Mouse (Mus musculus) megakaryocyte, embryonic 14.5 days (primary cell): ENCODE measurements around the gene Olfr922.

Experiments used
- FLI1 ChIP-seq: IDR thresholded peaks from 2 replicates; pipeline ENCODE4 v1.6.1; 2012; ENCODE audit warnings: low read length, inconsistent platforms, mixed read lengths
- GATA1 ChIP-seq: IDR thresholded peaks from 3 replicates; pipeline ENCODE4 v1.6.1; 2012; ENCODE audit warnings: mixed read lengths, low read length, inconsistent platforms, borderline replicate concordance

DNA sequence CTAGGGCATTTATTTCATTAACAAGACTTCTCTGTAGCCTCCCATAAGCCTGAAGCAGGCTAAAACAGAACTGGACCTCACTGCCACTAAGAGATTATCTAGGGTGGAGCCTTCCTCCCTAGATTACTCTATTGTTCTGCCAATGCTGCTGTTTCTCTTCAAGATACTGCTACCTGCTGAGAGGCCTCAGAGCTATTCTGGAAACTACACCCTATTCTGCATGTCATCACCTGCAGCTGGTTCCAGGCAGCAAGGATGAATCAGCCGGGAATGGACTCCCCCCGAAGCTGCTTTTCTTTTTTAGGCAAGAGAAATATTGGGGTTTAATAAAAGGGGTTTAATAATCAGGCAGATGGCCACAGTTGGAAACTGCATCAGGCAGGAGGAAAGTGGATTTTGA is 18.6 kb downstream of the Olfr922 start:
- TF ChIP-seq GATA1 (no peak), FLI1 (no peak)
